Mouse (Mus musculus) intestine, embryonic 14.5 days (tissue): ENCODE measurements at regions not wholly inside any gene's neighbourhood (a gene's known extent, or its start where the extent isn't known, plus 50 kb on each side); places are given as distances from the start of the nearest gene placed in this dataset.

Source experiments
- ATAC-seq: fragments of 200-750 bp; cut with Nextera tagmentation; replicated peaks from 2 replicates; pipeline ENCODE4 v1.8.0; 2017; ENCODE audit warnings: low read depth, moderate number of reproducible peaks, moderate TSS enrichment, moderate library complexity; ENCODE audit not compliant: low FRiP score, low TSS enrichment
- DNase-seq: peaks from one replicate; pipeline ENCODE4 v3.0.0-alpha.2; 2018; ENCODE audit warnings: low spot score
- H3K27ac ChIP-seq: fragments of 300-500 bp; sonication (generic); 2 replicates; pipeline ENCODE4 v1.5.1; 2014; ENCODE audit warnings: low read depth, mild to moderate bottlenecking, control low read depth
- H3K27me3 ChIP-seq: fragments of 300-500 bp; sonication (generic); replicated peaks from 2 replicates; pipeline ENCODE4 v1.6.1; 2014; ENCODE audit warnings: low read length, control low read depth; ENCODE audit not compliant: control insufficient read depth, insufficient read depth
- H3K36me3 ChIP-seq: fragments of 300-500 bp; sonication (generic); 2 replicates; pipeline ENCODE4 v1.6.1; 2014; ENCODE audit warnings: low read length, control low read depth; ENCODE audit not compliant: control insufficient read depth, insufficient read depth
- H3K4me1 ChIP-seq: fragments of 300-500 bp; sonication (generic); replicated peaks from 2 replicates; pipeline ENCODE4 v1.6.1; 2014; ENCODE audit warnings: low read length, control low read depth, mixed read lengths; ENCODE audit not compliant: control insufficient read depth, insufficient read depth
- H3K4me2 ChIP-seq: fragments of 300-500 bp; sonication (generic); 2 replicates; pipeline ENCODE4 v1.6.1; 2014; ENCODE audit warnings: low read length
- H3K4me3 ChIP-seq: fragments of 300-500 bp; sonication (generic); 2 replicates; pipeline ENCODE4 v1.5.1; 2014; ENCODE audit warnings: low read depth, low read length, control low read depth, mixed read lengths
- H3K9ac ChIP-seq: fragments of 300-500 bp; sonication (generic); 2 replicates; pipeline ENCODE4 v1.6.1; 2014; ENCODE audit warnings: mild to moderate bottlenecking, low read length
- H3K9me3 ChIP-seq: fragments of 300-500 bp; sonication (generic); 2 replicates; pipeline ENCODE4 v1.6.1; 2016; ENCODE audit warnings: low read length, control low read depth; ENCODE audit not compliant: control insufficient read depth
- WGBS: fragments of 180-500 bp; shearing (Covaris S2); extraction: QIAGEN DNeasy Blood & Tissue Kit; methylation state at CpG from one replicate; pipeline ENCODE4 v1.1.7; 2014; 5-methylcytosine and 5-hydroxymethylcytosine counted together

DNA sequence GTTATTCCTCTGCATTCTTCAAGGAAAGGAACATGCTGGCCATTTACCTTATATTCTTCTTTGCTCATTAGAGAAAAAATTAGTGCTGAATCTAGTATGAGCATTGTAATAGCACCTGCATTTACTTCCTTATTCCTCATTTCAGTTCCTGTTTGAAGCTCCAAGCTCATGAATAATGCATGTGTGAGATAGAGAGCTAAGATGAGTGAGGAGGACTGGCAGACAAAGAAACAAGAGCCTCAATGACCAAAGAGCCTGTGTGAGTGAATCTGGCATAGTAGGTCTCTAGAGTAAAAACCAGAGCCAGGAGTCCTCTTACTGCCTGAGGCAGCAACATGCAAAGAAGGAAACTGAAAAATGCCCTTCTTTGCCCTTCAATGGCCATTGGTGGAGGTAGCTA lies 365.4 kb upstream of the Adgrl4 start:
- no peak overlapping the region for H3K4me3 ChIP-seq
- no peak overlapping the region for H3K9ac ChIP-seq
- no peaks in the 10 kb centered on the region for H3K9me3 ChIP-seq
- no peaks in the 10 kb centered on the region for H3K4me1 ChIP-seq
- DNase-seq (no peak), ATAC-seq (no peak)
- no peaks in the 10 kb centered on the region for H3K36me3 ChIP-seq
- H3K27ac ChIP-seq, result no peak overlapping the region
- H3K4me2 ChIP-seq, result no peak overlapping the region
- no peaks in the 10 kb centered on the region for H3K27me3 ChIP-seq

DNA sequence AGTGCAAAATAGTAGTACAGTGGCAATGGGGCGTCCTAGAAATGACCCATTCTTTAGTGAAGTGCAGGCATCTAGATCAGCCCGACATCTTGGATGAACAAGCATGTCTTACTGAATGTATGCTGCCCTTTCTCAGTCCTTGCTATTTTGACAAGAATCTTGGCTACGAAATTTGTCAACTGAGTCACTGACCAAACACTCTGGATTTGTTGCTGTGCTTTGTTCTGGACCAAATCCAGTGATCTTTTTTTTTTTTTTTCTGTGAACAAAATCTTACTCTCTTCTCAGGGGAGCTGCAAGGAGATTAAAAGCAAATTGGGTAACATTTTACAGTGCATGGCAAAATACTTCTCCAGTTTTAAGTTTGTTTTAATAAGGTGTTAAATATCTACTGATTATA lies 320.9 kb upstream of the Adgrl4 start:
- Histone ChIP-seq H3K9me3 (no peaks in the 10 kb centered on the region), H3K4me3 (no peak overlapping the region), H3K27ac (no peak overlapping the region), H3K4me1 (no peaks in the 10 kb centered on the region), H3K36me3 (no peaks in the 10 kb centered on the region), H3K27me3 (no peaks in the 10 kb centered on the region), H3K4me2 (no peak overlapping the region), H3K9ac (no peak overlapping the region)
- 77% methylated on average over 3 of the region's 3 CpGs for WGBS
- no peak for ATAC-seq
- DNase-seq, result no peak

DNA sequence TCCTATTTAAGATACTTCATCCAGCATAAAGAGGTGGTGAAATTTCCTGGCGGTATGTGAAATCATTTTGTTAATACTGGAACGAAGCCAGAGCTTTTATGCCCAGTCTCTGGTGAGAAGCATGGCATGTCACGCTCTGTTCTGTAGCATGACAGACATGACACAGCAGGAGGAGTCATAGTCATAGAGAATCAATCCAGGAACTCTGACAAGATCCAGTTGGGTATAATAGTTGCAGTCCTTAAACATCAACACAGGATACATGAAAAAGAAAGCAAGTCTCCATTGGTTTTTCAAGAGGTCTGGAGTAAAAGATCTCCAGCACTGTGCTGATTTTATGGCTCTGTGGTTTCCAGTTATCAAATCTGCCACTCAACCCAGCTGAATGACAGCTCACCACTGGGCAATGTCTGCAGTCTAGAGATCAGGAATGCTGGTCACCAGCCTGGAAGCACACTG lies 320.1 kb upstream of the Adgrl4 start:
- H3K9ac ChIP-seq, result no peak overlapping the region
- no peaks in the 10 kb centered on the region for H3K4me1 ChIP-seq
- H3K27ac ChIP-seq, result no peak overlapping the region
- no peaks in the 10 kb centered on the region for H3K9me3 ChIP-seq
- ATAC-seq (no peak), DNase-seq (no peak)
- 83% methylated on average over 3 of the region's 3 CpGs for WGBS
- H3K27me3 ChIP-seq, result no peaks in the 10 kb centered on the region
- H3K4me2 ChIP-seq, result no peak overlapping the region
- H3K36me3 ChIP-seq, result no peaks in the 10 kb centered on the region
- no peak overlapping the region for H3K4me3 ChIP-seq

DNA sequence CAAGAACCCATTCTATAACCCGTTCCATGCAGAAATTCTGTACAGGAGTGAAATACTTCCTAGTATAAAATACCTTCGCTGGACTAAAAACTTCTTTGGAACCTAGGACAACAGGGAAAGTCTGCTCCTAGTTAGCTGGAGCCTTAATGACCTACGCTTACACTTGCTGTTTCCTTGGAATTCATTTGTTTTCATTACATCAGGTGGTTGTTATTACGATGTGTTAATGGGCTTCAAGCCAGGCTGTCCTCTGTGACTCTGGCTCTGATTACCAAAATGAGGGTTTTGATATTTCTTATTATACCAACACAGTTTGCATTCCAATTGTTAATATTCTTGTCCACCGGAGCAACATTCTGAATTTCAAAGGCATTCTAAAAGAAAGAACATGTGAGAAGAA lies 313.6 kb upstream of the Adgrl4 start:
- DNase-seq (no peak), ATAC-seq (no peak)
- WGBS, result 80% methylated on average over 5 of the region's 5 CpGs
- Histone ChIP-seq H3K9me3 (no peaks in the 10 kb centered on the region), H3K9ac (no peak overlapping the region), H3K4me1 (no peaks in the 10 kb centered on the region), H3K27me3 (no peaks in the 10 kb centered on the region), H3K4me3 (no peak overlapping the region), H3K4me2 (no peak overlapping the region), H3K36me3 (no peaks in the 10 kb centered on the region), H3K27ac (no peak overlapping the region)

DNA sequence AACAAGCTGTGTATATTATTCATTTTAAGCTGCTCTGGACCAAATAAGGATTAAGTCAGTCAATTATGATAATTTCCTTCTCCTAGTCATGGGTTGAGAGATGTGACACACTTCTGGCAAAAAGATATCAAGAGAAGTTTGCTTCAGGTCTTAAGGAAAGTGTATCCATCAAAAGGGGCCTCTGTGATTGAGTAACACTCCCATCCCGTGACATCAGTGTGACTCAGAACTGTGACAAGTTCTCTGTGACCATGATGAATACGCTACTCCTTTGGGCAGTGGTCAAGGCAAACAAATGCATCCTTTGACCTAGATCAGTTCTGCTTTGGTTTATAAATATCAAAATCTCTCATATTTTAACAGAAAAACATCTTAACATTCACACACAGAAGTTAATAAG lies 290.8 kb upstream of the Adgrl4 start:
- no peak for ATAC-seq
- no peak overlapping the region for H3K4me3 ChIP-seq
- no peak for DNase-seq
- H3K36me3 ChIP-seq, result no peaks in the 10 kb centered on the region
- H3K4me1 ChIP-seq, result no peaks in the 10 kb centered on the region
- WGBS, result 88% methylated on average over 2 of the region's 2 CpGs
- no peak overlapping the region for H3K9ac ChIP-seq
- no peaks in the 10 kb centered on the region for H3K27me3 ChIP-seq
- no peak overlapping the region for H3K27ac ChIP-seq
- H3K9me3 ChIP-seq, result no peaks in the 10 kb centered on the region
- no peak overlapping the region for H3K4me2 ChIP-seq

DNA sequence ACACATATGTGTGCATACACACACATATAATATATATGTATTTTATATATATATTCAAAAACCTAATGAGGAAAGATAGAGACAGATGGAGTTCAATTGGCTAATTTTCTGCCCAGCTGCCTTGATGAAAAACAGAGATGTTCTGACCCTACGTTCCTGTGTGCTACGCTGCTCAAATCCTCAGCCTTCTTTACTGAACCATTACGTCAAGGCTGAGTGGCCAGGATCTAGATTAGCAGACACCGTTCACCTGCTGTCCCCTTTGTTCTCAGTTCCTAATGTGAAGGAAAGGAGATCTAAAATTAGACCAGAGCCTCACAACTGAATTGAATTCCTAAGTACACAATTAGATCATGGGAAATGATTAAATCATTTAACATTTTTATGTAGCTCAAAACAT lies 284.3 kb upstream of the Adgrl4 start:
- no peaks in the 10 kb centered on the region for H3K36me3 ChIP-seq
- no peaks in the 10 kb centered on the region for H3K9me3 ChIP-seq
- no peaks in the 10 kb centered on the region for H3K4me1 ChIP-seq
- ATAC-seq (no peak), DNase-seq (no peak)
- H3K27me3 ChIP-seq, result no peaks in the 10 kb centered on the region
- 51% methylated on average over 4 of the region's 4 CpGs for WGBS
- H3K27ac ChIP-seq, result no peak overlapping the region
- no peak overlapping the region for H3K9ac ChIP-seq
- no peak overlapping the region for H3K4me3 ChIP-seq
- H3K4me2 ChIP-seq, result no peak overlapping the region

DNA sequence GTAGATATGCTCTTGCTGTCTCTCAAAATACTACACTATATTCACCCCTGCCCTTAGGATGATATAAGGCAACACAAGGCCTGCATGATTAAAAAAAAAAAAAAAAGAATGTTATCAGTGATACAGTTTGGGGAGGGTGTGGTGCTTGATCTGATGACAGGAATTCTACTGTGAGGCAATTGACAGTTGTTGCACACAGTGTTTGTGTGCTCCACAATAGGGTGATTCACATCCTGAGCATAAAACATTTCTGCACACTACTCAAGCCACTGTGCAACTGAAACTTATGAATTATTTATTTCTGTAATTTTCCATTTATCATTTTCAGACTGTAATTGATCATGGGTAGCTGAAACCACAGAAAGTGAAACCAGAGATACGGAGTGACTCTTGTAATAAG lies 277.2 kb upstream of the Adgrl4 start:
- no peaks in the 10 kb centered on the region for H3K27me3 ChIP-seq
- H3K9me3 ChIP-seq, result no peaks in the 10 kb centered on the region
- WGBS, result 80% methylated on average over 1 of the region's 1 CpGs
- H3K36me3 ChIP-seq, result no peaks in the 10 kb centered on the region
- H3K4me1 ChIP-seq, result no peaks in the 10 kb centered on the region
- no peak overlapping the region for H3K4me2 ChIP-seq
- ATAC-seq, result no peak
- no peak for DNase-seq
- H3K4me3 ChIP-seq, result no peak overlapping the region
- no peak overlapping the region for H3K9ac ChIP-seq
- no peak overlapping the region for H3K27ac ChIP-seq

DNA sequence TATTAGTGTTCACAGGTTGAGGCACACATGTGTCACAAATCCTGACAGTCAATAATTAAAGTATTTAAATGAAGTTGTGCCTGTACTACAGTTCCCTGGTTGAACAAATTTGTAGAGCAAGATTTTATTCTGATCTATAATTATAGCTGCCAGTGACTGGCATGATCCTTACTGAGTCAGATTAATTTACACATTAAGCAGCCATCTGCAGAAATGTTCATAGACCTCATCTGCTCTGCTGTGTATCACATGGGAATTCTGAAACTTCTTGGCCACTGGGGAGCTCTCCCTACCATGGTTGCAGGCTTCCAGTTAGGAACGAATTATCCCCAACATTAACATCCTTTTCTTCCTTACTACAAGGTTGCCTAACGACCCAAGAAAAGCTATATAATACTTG lies 255.6 kb upstream of the Adgrl4 start:
- Histone ChIP-seq H3K36me3 (no peaks in the 10 kb centered on the region), H3K9ac (no peak overlapping the region), H3K27ac (no peak overlapping the region), H3K4me3 (no peak overlapping the region), H3K9me3 (no peaks in the 10 kb centered on the region), H3K4me2 (no peak overlapping the region), H3K27me3 (no peaks in the 10 kb centered on the region), H3K4me1 (no peaks in the 10 kb centered on the region)
- 62% methylated on average over 2 of the region's 2 CpGs for WGBS
- DNase-seq, result no peak
- ATAC-seq, result no peak

DNA sequence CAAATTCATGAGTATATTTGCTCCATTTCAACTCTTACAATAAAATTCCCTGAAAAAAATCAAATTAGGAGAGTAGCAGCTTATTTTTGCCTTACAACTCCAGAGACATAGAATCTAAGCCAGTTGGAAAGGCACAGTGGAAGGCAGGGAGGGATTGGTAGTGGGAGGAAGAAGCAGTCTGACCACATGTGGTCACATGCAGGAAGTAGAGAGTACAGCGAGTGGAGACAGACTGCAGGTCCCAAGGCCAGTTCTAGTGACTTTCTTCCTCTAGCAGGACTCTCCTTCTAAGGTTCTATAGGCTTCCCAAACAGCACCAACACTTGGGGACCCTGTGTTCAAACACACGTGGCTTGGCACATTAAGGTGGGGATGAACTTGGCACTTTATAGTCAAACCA lies 245.6 kb upstream of the Adgrl4 start:
- Histone ChIP-seq H3K9me3 (no peaks in the 10 kb centered on the region), H3K36me3 (no peaks in the 10 kb centered on the region), H3K4me2 (no peak overlapping the region), H3K4me3 (no peak overlapping the region), H3K27ac (no peak overlapping the region), H3K27me3 (no peaks in the 10 kb centered on the region), H3K9ac (no peak overlapping the region), H3K4me1 (no peaks in the 10 kb centered on the region)
- WGBS, result 74% methylated on average over 2 of the region's 2 CpGs
- no peak for ATAC-seq
- no peak for DNase-seq
